Mouse (Mus musculus) layer of hippocampus, adult 9-11 months (tissue): ENCODE results near the gene Trim7.
A peak's percentile ranks its signal among the peaks of the same experiment; 100 is the strongest.
"Not testable (repeated sequence)": the region's sequence is repeated elsewhere in the genome, so short reads cannot be mapped to it uniquely, and the experiment has no call there.

Experiments used
- DNase-seq: peaks from one replicate; pipeline ENCODE4 v3.0.0; 2022

The Trim7 gene

GRCm38 (mm10) chr11:48852624-48853473 is 26.9 kb downstream of the Trim7 start:
- no peak for DNase-seq

- peak; percentile 88 for DNase-seq
Measured at GRCm38 (mm10) chr11:48853474-48854180, 27.7 kb downstream of the Trim7 start.

GRCm38 (mm10) chr11:48859014-48859413 is 33.1 kb downstream of the Trim7 start:
- DNase-seq, result no peak

- DNase-seq, result no peak
Measured at GRCm38 (mm10) chr11:48862784-48863319, 36.9 kb downstream of the Trim7 start.

- no peak for DNase-seq
Measured at GRCm38 (mm10) chr11:48863808-48864207, 37.9 kb downstream of the Trim7 start.

GRCm38 (mm10) chr11:48866481-48866880 is 40.5 kb downstream of the Trim7 start:
- no peak for DNase-seq

GRCm38 (mm10) chr11:48869380-48870110 is 43.6 kb downstream of the Trim7 start:
- no peak for DNase-seq

- no peak for DNase-seq
Measured at GRCm38 (mm10) chr11:48870781-48871180, 44.8 kb downstream of the Trim7 start.

GRCm38 (mm10) chr11:48871201-48871772 is 45.3 kb downstream of the Trim7 start, which contains the start of gene Irgm1:
Gene Irgm1, minus strand, starts transcription at chr11:48871683.
- no peak for DNase-seq

- DNase-seq, result peak; percentile 75
Measured at GRCm38 (mm10) chr11:48871817-48872541, 46.0 kb downstream of the Trim7 start.

GRCm38 (mm10) chr11:48872695-48873300 is 46.9 kb downstream of the Trim7 start:
- no peak for DNase-seq

GRCm38 (mm10) chr11:48873591-48874290 is 47.8 kb downstream of the Trim7 start:
- no peak for DNase-seq

GRCm38 (mm10) chr11:48874465-48874864 is 48.5 kb downstream of the Trim7 start:
- DNase-seq, result no peak

GRCm38 (mm10) chr11:48875343-48875837 is 49.5 kb downstream of the Trim7 start:
- DNase-seq, result not testable (repeated sequence)

GRCm38 (mm10) chr11:48876680-48877079 is 50.7 kb downstream of the Trim7 start:
- DNase-seq, result no peak

- DNase-seq, result no peak
Measured at GRCm38 (mm10) chr11:48898812-48899431, 73.0 kb downstream of the Trim7 start.

- not testable (repeated sequence) for DNase-seq
Measured at GRCm38 (mm10) chr11:48900654-48901566, 75.0 kb downstream of the Trim7 start.

- DNase-seq, result not testable (repeated sequence)
Measured at GRCm38 (mm10) chr11:48901567-48901930, 75.6 kb downstream of the Trim7 start.
